Mouse (Mus musculus) limb, embryonic 14.5 days (tissue): ENCODE results near the gene Trim41. TPM values are rescaled to one million over a fixed set of nuclear protein-coding genes. Genes with fewer than 3 reads are reported as not detected.
"Not testable (repeated sequence)": the region's sequence is repeated elsewhere in the genome, so short reads cannot be mapped to it uniquely, and the experiment has no call there.

Source experiments
- ATAC-seq: fragments of 200-750 bp; cut with Nextera tagmentation; 2 replicates; pipeline ENCODE4 v1.8.0; 2017; ENCODE audit warnings: low read depth, moderate number of reproducible peaks, moderate TSS enrichment; ENCODE audit not compliant: low FRiP score
- DNase-seq: peaks from one replicate; pipeline ENCODE4 v3.0.0-alpha.2; 2015; ENCODE audit warnings: low spot score
- H3K27ac ChIP-seq: fragments of 300-500 bp; sonication (generic); replicated peaks from 2 replicates; pipeline ENCODE4 v1.5.1; 2014; ENCODE audit warnings: low read depth, mild to moderate bottlenecking, low read length, moderate library complexity, mixed read lengths
- H3K27me3 ChIP-seq: fragments of 300-500 bp; sonication (generic); 2 replicates; pipeline ENCODE4 v1.6.1; 2014; ENCODE audit warnings: low read length, mixed read lengths; ENCODE audit not compliant: control insufficient read depth, insufficient read depth
- H3K36me3 ChIP-seq: fragments of 300-500 bp; sonication (generic); 2 replicates; pipeline ENCODE4 v1.6.1; 2014; ENCODE audit warnings: mild to moderate bottlenecking, low read length, moderate library complexity, mixed read lengths; ENCODE audit not compliant: control insufficient read depth, insufficient read depth
- H3K4me1 ChIP-seq: fragments of 300-500 bp; sonication (generic); 2 replicates; pipeline ENCODE4 v1.6.1; 2014; ENCODE audit warnings: antibody characterized with exemption, low read length, mixed read lengths; ENCODE audit not compliant: control insufficient read depth, insufficient read depth
- H3K4me2 ChIP-seq: fragments of 300-500 bp; sonication (generic); replicated peaks from 2 replicates; pipeline ENCODE4 v1.6.1; 2014; ENCODE audit warnings: low read depth, mild to moderate bottlenecking, low read length, moderate library complexity; ENCODE audit not compliant: severe bottlenecking
- H3K4me3 ChIP-seq: fragments of 300-500 bp; sonication (generic); replicated peaks from 2 replicates; pipeline ENCODE4 v1.5.1; 2014; ENCODE audit warnings: low read length
- H3K9ac ChIP-seq: fragments of 300-500 bp; sonication (generic); 2 replicates; pipeline ENCODE4 v1.6.1; 2014; ENCODE audit warnings: mild to moderate bottlenecking, low read depth, low read length, moderate library complexity; ENCODE audit not compliant: severe bottlenecking
- H3K9me3 ChIP-seq: fragments of 300-500 bp; sonication (generic); 2 replicates; pipeline ENCODE4 v1.6.1; 2016; ENCODE audit warnings: low read length; ENCODE audit not compliant: control insufficient read depth
- POLR2A ChIP-seq: fragments of 200-500 bp; IDR thresholded peaks from 2 replicates; pipeline ENCODE4 v1.8.0; 2012; ENCODE audit warnings: inconsistent platforms, mild to moderate bottlenecking, moderate library complexity, borderline replicate concordance; ENCODE audit not compliant: insufficient read depth, insufficient read length; ENCODE audit errors: extremely low read depth
- WGBS: fragments of 180-500 bp; shearing (Covaris S2); extraction: QIAGEN DNeasy Blood & Tissue Kit; methylation state at CpG from one replicate; pipeline ENCODE4 v1.1.7; 2014; 5-methylcytosine and 5-hydroxymethylcytosine counted together
- polyA plus RNA-seq, 2 experiments: library from polyadenylated mRNA; depleted of rRNA in 1 of 2; stranded (reverse) in 1 of 2; unstranded in 1 of 2; fragments of >200 nt; fragmentation: Nextera tagmentation in 1 of 2; extraction: Ambion mirVana in 1 of 2; gene quantifications; 2 replicates each; pipeline versions ENCODE4 v1.2.1 to v1.2.3; 2012 to 2014

Trim41 gene
- polyA plus RNA-seq, 2 experiments, result 5.5 to 51.5 TPM

- no peak overlapping the region for H3K9ac ChIP-seq
- WGBS, result 97% methylated on average over 3 of the region's 3 CpGs
- H3K4me2 ChIP-seq, result no peak overlapping the region
- H3K9me3 ChIP-seq, result no peaks in the 10 kb centered on the region
- no peaks in the 10 kb centered on the region for H3K36me3 ChIP-seq
- H3K27ac ChIP-seq, result no peak overlapping the region
- TF ChIP-seq POLR2A, result no peak
- H3K27me3 ChIP-seq, result no peaks in the 10 kb centered on the region
- DNase-seq (no peak), ATAC-seq (no peak)
- H3K4me1 ChIP-seq, result 0 out of 2 replicates have a peak, but pooled peaks cover 2% of the 10 kb centered on the region
- no peak overlapping the region for H3K4me3 ChIP-seq
Measured at GRCm38 (mm10) chr11:48793184-48793583, 24.0 kb downstream of the Trim41 start.

- not testable (repeated sequence) for DNase-seq, H3K27me3 ChIP-seq, H3K4me1 ChIP-seq, H3K9ac ChIP-seq, H3K4me3 ChIP-seq, H3K9me3 ChIP-seq, H3K36me3 ChIP-seq, ATAC-seq, H3K4me2 ChIP-seq, H3K27ac ChIP-seq
- WGBS, result 79% methylated on average over 9 of the region's 9 CpGs
Measured at GRCm38 (mm10) chr11:48791894-48792293, 25.3 kb downstream of the Trim41 start.

- Histone ChIP-seq H3K9ac (no peak overlapping the region), H3K27me3 (no peaks in the 10 kb centered on the region), H3K9me3 (no peaks in the 10 kb centered on the region), H3K4me2 (no peak overlapping the region), H3K4me3 (no peak overlapping the region), H3K4me1 (0 out of 2 replicates have a peak, but pooled peaks cover 2% of the 10 kb centered on the region), H3K36me3 (no peaks in the 10 kb centered on the region), H3K27ac (no peak overlapping the region)
- WGBS, result 61% methylated on average over 8 of the region's 8 CpGs
- DNase-seq (no peak), ATAC-seq (no peak)
- no peak for TF ChIP-seq POLR2A
Measured at GRCm38 (mm10) chr11:48790946-48791345, 26.2 kb downstream of the Trim41 start.

- DNase-seq, result peak; percentile 85
- Histone ChIP-seq H3K4me1 (0 out of 2 replicates have a peak, but pooled peaks cover 2% of the 10 kb centered on the region), H3K27ac (no peak overlapping the region), H3K4me2 (peak overlapping the region; percentile 40), H3K36me3 (no peaks in the 10 kb centered on the region), H3K4me3 (peak overlapping the region; percentile 18; the same call in 1 of the 2 replicates), H3K9me3 (no peaks in the 10 kb centered on the region), H3K27me3 (no peaks in the 10 kb centered on the region), H3K9ac (no peak overlapping the region)
- TF ChIP-seq POLR2A, result no peak
- ATAC-seq, result peak; percentile 69; the same call in 1 of the 2 replicates
- 18% methylated on average over 20 of the region's 20 CpGs for WGBS
Measured at GRCm38 (mm10) chr11:48789973-48790823, 27.0 kb downstream of the Trim41 start.

GRCm38 (mm10) chr11:48789215-48789614, 27.9 kb downstream of the Trim41 start:
- DNase-seq (no peak), ATAC-seq (no peak)
- Histone ChIP-seq H3K27ac (no peak overlapping the region), H3K9ac (no peak overlapping the region), H3K9me3 (no peaks in the 10 kb centered on the region), H3K36me3 (no peaks in the 10 kb centered on the region), H3K27me3 (no peaks in the 10 kb centered on the region), H3K4me1 (0 out of 2 replicates have a peak, but pooled peaks cover 2% of the 10 kb centered on the region), H3K4me2 (no peak overlapping the region; the same call in 1 of the 2 replicates), H3K4me3 (no peak overlapping the region)
- WGBS, result 81% methylated on average over 5 of the region's 5 CpGs
- TF ChIP-seq POLR2A, result no peak
